Mouse (Mus musculus) frontal cortex, adult 2 months (tissue): ENCODE data around the gene 1700029F12Rik. TPM values are rescaled to one million over a fixed set of nuclear protein-coding genes. Genes with fewer than 3 reads are reported as not detected.
"Not testable (repeated sequence)": the region's sequence is repeated elsewhere in the genome, so short reads cannot be mapped to it uniquely, and the experiment has no call there.

ENCODE experiments used
- DNase-seq, 2 experiments: peaks; one replicate each; pipeline ENCODE4 v3.0.0; 2022; ENCODE audit warnings: low spot score in 1 of 2; ENCODE audit errors: extremely low spot score in 1 of 2
- polyA plus RNA-seq: library from polyadenylated mRNA; depleted of rRNA; stranded (reverse); fragments of >200 nt; gene quantifications from 2 replicates; pipeline ENCODE4 v1.2.3, GENCODE M21; 2012; rRNA removed

Gene 1700029F12Rik
- not detected in 2 replicates for polyA plus RNA-seq

- DNase-seq = no peak
Observed at GRCm38 (mm10) chr13:97034262-97034661, at the start of gene 1700029F12Rik. Gene 1700029F12Rik, minus strand, starts transcription at chr13:97034362.

GRCm38 (mm10) chr13:97082432-97082831, 48.3 kb upstream of the 1700029F12Rik start:
- DNase-seq = no peak

GRCm38 (mm10) chr13:97080615-97081014, 46.5 kb upstream of the 1700029F12Rik start:
- no peak for DNase-seq

- no peak for DNase-seq
Observed at GRCm38 (mm10) chr13:97080201-97080600, 46.0 kb upstream of the 1700029F12Rik start.

GRCm38 (mm10) chr13:97077556-97077955, 43.4 kb upstream of the 1700029F12Rik start:
- no peak for DNase-seq

GRCm38 (mm10) chr13:97073497-97073896, 39.3 kb upstream of the 1700029F12Rik start:
- DNase-seq = no peak

- peak in 1 of 2 experiments; percentile 48 for DNase-seq
Observed at GRCm38 (mm10) chr13:97071626-97072241, 37.6 kb upstream of the 1700029F12Rik start.

- peak in 1 of 2 experiments; percentile 33 for DNase-seq
Observed at GRCm38 (mm10) chr13:97070931-97071625, 36.9 kb upstream of the 1700029F12Rik start.

- no peak for DNase-seq
Observed at GRCm38 (mm10) chr13:97068151-97068550, 34.0 kb upstream of the 1700029F12Rik start.

- DNase-seq = no peak
Observed at GRCm38 (mm10) chr13:97067691-97068090, 33.5 kb upstream of the 1700029F12Rik start.

- DNase-seq = no peak
Observed at GRCm38 (mm10) chr13:97066649-97067550, 32.7 kb upstream of the 1700029F12Rik start, which contains the start of gene Fam169a. Gene Fam169a, plus strand, starts transcription at chr13:97067286.

- not testable (repeated sequence) for DNase-seq
Observed at GRCm38 (mm10) chr13:97064844-97065621, 30.9 kb upstream of the 1700029F12Rik start.

- no peak for DNase-seq
Observed at GRCm38 (mm10) chr13:97064413-97064812, 30.3 kb upstream of the 1700029F12Rik start.

- no peak for DNase-seq
Observed at GRCm38 (mm10) chr13:97063431-97063830, 29.3 kb upstream of the 1700029F12Rik start.

GRCm38 (mm10) chr13:97062151-97062550, 28.0 kb upstream of the 1700029F12Rik start:
- no peak for DNase-seq

- DNase-seq = no peak
Observed at GRCm38 (mm10) chr13:97060331-97060730, 26.2 kb upstream of the 1700029F12Rik start.

- DNase-seq = no peak
Observed at GRCm38 (mm10) chr13:97059746-97060145, 25.6 kb upstream of the 1700029F12Rik start.

GRCm38 (mm10) chr13:97057817-97058216, 23.7 kb upstream of the 1700029F12Rik start:
- DNase-seq = no peak

- DNase-seq = no peak
Observed at GRCm38 (mm10) chr13:97053844-97054243, 19.7 kb upstream of the 1700029F12Rik start.

GRCm38 (mm10) chr13:97052667-97053066, 18.5 kb upstream of the 1700029F12Rik start:
- peak; percentile 39 to 93 for DNase-seq
